Mouse (Mus musculus) kidney, embryonic 15.5 days (tissue): ENCODE data around the gene Cited2. TPM values are rescaled to one million over a fixed set of nuclear protein-coding genes. Genes with fewer than 3 reads are reported as not detected.

Experiments used
- ATAC-seq: fragments of 200-750 bp; cut with Nextera tagmentation; replicated peaks from 2 replicates; pipeline ENCODE4 v1.8.0; 2017; ENCODE audit warnings: moderate TSS enrichment; ENCODE audit not compliant: low FRiP score
- H3K27ac ChIP-seq: fragments of 300-500 bp; sonication (generic); 2 replicates; pipeline ENCODE4 v1.5.1; 2015; ENCODE audit warnings: mild to moderate bottlenecking, inconsistent platforms
- H3K27me3 ChIP-seq: fragments of 300-500 bp; sonication (generic); 2 replicates; pipeline ENCODE4 v1.6.1; 2015; ENCODE audit warnings: inconsistent platforms
- H3K36me3 ChIP-seq: fragments of 300-500 bp; sonication (generic); 2 replicates; pipeline ENCODE4 v1.6.1; 2015; ENCODE audit warnings: inconsistent platforms
- H3K4me1 ChIP-seq: fragments of 300-500 bp; sonication (generic); 2 replicates; pipeline ENCODE4 v1.6.1; 2015; ENCODE audit warnings: inconsistent platforms
- H3K4me2 ChIP-seq: fragments of 300-500 bp; sonication (generic); 2 replicates; pipeline ENCODE4 v1.6.1; 2015; ENCODE audit warnings: moderate library complexity, mild to moderate bottlenecking, inconsistent platforms
- H3K4me3 ChIP-seq: fragments of 300-500 bp; sonication (generic); replicated peaks from 2 replicates; pipeline ENCODE4 v1.5.1; 2015; ENCODE audit warnings: mild to moderate bottlenecking, inconsistent platforms
- H3K9ac ChIP-seq: fragments of 300-500 bp; sonication (generic); 2 replicates; pipeline ENCODE4 v1.6.1; 2015; ENCODE audit warnings: mild to moderate bottlenecking, inconsistent platforms
- H3K9me3 ChIP-seq: fragments of 300-500 bp; sonication (generic); replicated peaks from 2 replicates; pipeline ENCODE4 v1.6.1; 2016; ENCODE audit warnings: inconsistent platforms
- WGBS: fragments of 180-500 bp; shearing (Covaris S2); methylation state at CpG from one replicate; pipeline ENCODE4 v1.1.7; 2015; ENCODE audit warnings: mixed read lengths; 5-methylcytosine and 5-hydroxymethylcytosine counted together
- polyA plus RNA-seq: library from polyadenylated mRNA; unstranded; fragments of >200 nt; fragmentation: Nextera tagmentation; extraction: Ambion mirVana; gene quantifications from 2 replicates; pipeline ENCODE4 v1.2.1, GENCODE M21; 2015

The Cited2 gene
- polyA plus RNA-seq, 1 experiment from 2014 or later, result 77.4 TPM

DNA sequence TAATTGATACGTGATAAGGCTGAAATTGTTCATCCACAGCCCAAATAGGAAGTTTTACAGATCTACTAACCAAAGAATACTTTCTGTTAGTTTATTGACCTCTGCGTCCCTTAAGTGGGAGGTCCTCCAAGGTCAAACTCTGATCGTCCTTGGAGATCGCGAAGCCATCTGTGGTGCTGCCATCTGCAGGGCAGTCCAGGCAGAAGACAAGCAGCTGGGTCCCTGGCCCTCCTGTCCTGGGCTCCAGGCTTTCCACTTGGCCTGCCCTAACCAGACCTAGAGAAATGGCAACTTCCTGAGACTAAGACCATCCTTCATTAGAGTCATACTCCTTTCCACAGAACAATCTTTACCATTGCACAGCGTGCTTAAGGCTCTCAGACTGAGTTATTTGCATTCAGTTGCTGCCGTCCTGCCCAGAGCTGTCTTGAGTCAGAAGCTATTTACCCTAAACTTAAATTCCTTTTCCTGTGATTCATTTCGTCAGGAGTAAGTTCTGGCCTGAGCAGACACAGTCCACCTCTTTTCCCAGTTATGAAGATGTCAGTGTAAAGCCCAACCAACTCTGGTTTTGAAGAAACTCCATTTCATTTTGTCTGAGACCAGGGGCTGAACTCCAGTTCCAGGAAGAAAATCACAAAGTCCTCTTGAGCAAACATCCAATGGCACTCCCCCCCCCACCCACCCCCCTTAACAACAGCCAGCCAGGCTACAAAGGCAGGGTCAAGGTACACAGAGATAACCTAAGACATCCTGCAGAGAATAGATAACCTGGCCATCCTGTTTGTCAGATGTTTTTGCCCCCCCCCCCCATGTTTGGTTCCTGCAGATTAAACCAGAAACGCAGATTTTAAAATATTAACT, 38.0 kb downstream of the Cited2 start:
- WGBS, result 69% methylated on average over 9 of the region's 9 CpGs
- Histone ChIP-seq H3K4me3 (no peak overlapping the region), H3K27ac (no peak overlapping the region), H3K36me3 (no peaks in the 10 kb centered on the region), H3K9me3 (no peaks in the 10 kb centered on the region), H3K27me3 (no peaks in the 10 kb centered on the region), H3K9ac (no peak overlapping the region), H3K4me1 (no peaks in the 10 kb centered on the region), H3K4me2 (no peak overlapping the region)
- ATAC-seq, result no peak

GRCm38 (mm10) chr10:17761652-17762051, 38.6 kb downstream of the Cited2 start:
- Histone ChIP-seq H3K27ac (no peak overlapping the region), H3K9ac (no peak overlapping the region), H3K4me3 (no peak overlapping the region), H3K4me2 (no peak overlapping the region), H3K9me3 (no peaks in the 10 kb centered on the region), H3K27me3 (no peaks in the 10 kb centered on the region), H3K36me3 (no peaks in the 10 kb centered on the region), H3K4me1 (no peaks in the 10 kb centered on the region)
- 97% methylated on average over 1 of the region's 1 CpGs for WGBS
- no peak for ATAC-seq

DNA sequence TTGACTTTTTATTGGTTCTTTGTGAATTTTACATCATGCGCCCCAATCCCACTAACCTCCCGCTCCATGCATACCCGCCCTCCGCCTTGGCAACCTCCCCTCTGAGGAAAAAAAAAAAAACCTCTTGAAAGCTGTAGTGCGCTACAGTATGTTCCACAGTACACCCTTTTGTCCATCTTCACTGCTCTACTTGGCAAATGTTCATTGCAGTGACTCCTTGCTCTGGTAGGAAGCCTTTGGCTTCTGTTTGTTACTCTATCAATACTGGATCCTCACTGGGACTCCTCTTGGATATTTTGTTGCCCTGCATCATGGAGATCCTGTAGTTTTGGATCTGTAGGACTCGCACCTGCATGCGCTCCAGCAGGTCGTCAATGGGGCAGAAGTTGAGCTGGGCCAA, 39.9 kb downstream of the Cited2 start:
- 95% methylated on average over 8 of the region's 8 CpGs for WGBS
- Histone ChIP-seq H3K4me2 (no peak overlapping the region), H3K4me1 (no peaks in the 10 kb centered on the region), H3K27me3 (no peaks in the 10 kb centered on the region), H3K9ac (no peak overlapping the region), H3K9me3 (no peaks in the 10 kb centered on the region), H3K4me3 (no peak overlapping the region), H3K36me3 (no peaks in the 10 kb centered on the region), H3K27ac (no peak overlapping the region)
- no peak for ATAC-seq

DNA sequence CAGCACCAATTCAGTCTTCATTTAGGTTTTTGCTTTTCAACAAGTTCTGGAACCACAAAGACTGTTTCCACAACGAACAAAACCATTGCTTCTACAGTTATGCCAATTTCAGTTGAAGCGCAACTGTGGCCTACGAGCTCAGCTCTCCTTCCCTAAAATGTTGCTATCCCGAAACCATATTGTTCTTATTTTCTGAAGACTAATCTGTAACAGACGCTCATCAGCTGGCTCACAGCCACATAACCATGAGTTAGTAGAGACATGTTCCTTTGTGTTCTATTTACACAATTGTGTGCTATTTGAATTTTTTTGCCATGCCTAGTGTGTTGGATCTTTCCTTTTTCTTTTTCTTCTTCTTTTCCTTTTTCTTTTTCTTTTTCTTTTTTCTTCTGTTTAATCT, 46.8 kb downstream of the Cited2 start:
- Histone ChIP-seq H3K4me2 (no peak overlapping the region), H3K36me3 (no peaks in the 10 kb centered on the region), H3K9me3 (no peaks in the 10 kb centered on the region), H3K27me3 (no peaks in the 10 kb centered on the region), H3K27ac (no peak overlapping the region), H3K9ac (no peak overlapping the region), H3K4me1 (no peaks in the 10 kb centered on the region), H3K4me3 (no peak overlapping the region)
- no peak for ATAC-seq
- 90% methylated on average over 5 of the region's 5 CpGs for WGBS

GRCm38 (mm10) chr10:17772364-17772763, 49.3 kb downstream of the Cited2 start:
- Histone ChIP-seq H3K4me2 (no peak overlapping the region), H3K9ac (no peak overlapping the region), H3K4me1 (no peaks in the 10 kb centered on the region), H3K27me3 (no peaks in the 10 kb centered on the region), H3K36me3 (no peaks in the 10 kb centered on the region), H3K27ac (no peak overlapping the region), H3K9me3 (no peaks in the 10 kb centered on the region), H3K4me3 (no peak overlapping the region)
- ATAC-seq, result no peak
- 75% methylated on average over 10 of the region's 10 CpGs for WGBS

DNA sequence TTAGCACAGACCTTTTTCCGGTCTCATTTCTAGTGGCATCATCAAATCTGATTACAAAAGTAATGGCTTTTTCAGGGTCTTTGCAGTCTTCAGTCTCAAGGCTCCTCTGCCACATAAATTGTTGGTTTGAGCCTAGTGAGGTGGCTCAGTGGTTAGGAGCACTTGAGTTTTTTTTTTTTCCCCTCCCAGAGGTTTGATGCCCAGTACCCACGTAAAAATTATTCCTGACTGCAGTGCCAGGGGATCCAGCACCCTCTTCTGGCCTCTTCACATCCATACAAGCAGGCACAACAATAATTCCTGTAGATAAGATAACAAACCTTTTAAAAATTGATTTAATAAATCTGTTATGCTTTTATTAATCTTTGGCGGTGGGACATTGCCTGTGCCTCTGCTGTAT, 51.3 kb downstream of the Cited2 start:
- 88% methylated on average over 3 of the region's 3 CpGs for whole genome bisulfite sequencing
- H3K9me3 ChIP-seq, result no peaks in the 10 kb centered on the region
- no peak overlapping the region for H3K9ac ChIP-seq
- ATAC-seq, result no peak
- no peak overlapping the region for H3K27ac ChIP-seq
- H3K27me3 ChIP-seq, result no peaks in the 10 kb centered on the region
- H3K36me3 ChIP-seq, result no peaks in the 10 kb centered on the region
- no peaks in the 10 kb centered on the region for H3K4me1 ChIP-seq
- H3K4me2 ChIP-seq, result no peak overlapping the region
- no peak overlapping the region for H3K4me3 ChIP-seq

DNA sequence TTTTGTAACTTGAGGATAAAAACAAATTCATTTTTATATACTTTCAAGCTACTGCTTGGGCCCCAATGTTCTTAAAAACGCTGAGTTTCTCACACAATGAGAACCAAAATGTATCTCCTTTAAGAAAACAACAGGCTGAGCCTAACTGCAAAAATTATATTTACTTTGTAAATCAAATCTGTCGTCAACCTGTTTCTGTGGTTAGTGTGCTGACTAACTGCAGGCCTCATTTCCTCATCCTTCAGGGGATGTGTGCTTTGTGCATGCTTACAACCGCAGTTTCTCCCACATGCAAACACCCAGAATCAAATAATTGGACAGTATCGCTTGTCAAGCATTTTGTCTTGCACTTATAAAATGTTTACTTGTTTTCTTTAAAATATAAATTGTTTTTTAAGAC, 52.1 kb downstream of the Cited2 start:
- Histone ChIP-seq H3K27ac (no peak overlapping the region), H3K4me1 (no peaks in the 10 kb centered on the region), H3K27me3 (no peaks in the 10 kb centered on the region), H3K4me2 (no peak overlapping the region), H3K4me3 (no peak overlapping the region), H3K36me3 (no peaks in the 10 kb centered on the region), H3K9ac (no peak overlapping the region), H3K9me3 (no peaks in the 10 kb centered on the region)
- no peak for ATAC-seq
- 65% methylated on average over 4 of the region's 4 CpGs for WGBS

Other genes starting within 250 kb of the Cited2 start
- 1.3 and 1.5 TPM in 2 replicates for gene Txlnb, start 73.0 kb downstream of the Cited2 start, polyA plus RNA-seq
- 3.2 and 3.8 TPM in 2 replicates for gene Heca, start 224.8 kb downstream of the Cited2 start, polyA plus RNA-seq